Mouse (Mus musculus) forebrain, postnatal 0 days (tissue): Measurements from ENCODE around the gene Immp2l. TPM values are rescaled to one million over a fixed set of nuclear protein-coding genes. Genes with fewer than 3 reads are reported as not detected.

Experiments used
- ATAC-seq: fragments of 200-750 bp; cut with Nextera tagmentation; 2 replicates; pipeline ENCODE4 v1.8.0; 2017; ENCODE audit warnings: mild to moderate bottlenecking, moderate library complexity
- DNase-seq: peaks from one replicate; pipeline ENCODE4 v3.0.0-alpha.2; 2015
- H3K27ac ChIP-seq: fragments of 300-500 bp; sonication (generic); 2 replicates; pipeline ENCODE4 v1.5.1; 2014; ENCODE audit warnings: low read depth, mild to moderate bottlenecking, antibody characterized with exemption, low read length, moderate library complexity, mixed read lengths
- H3K27me3 ChIP-seq: fragments of 300-500 bp; sonication (generic); 2 replicates; pipeline ENCODE4 v1.6.1; 2014; ENCODE audit warnings: mild to moderate bottlenecking, low read length, mixed read lengths; ENCODE audit not compliant: insufficient read depth
- H3K36me3 ChIP-seq: fragments of 300-500 bp; sonication (generic); 2 replicates; pipeline ENCODE4 v1.6.1; 2014; ENCODE audit warnings: mild to moderate bottlenecking, moderate library complexity; ENCODE audit not compliant: insufficient read depth
- H3K4me1 ChIP-seq: fragments of 300-500 bp; sonication (generic); 2 replicates; pipeline ENCODE4 v1.6.1; 2014; ENCODE audit warnings: antibody characterized with exemption; ENCODE audit not compliant: insufficient read depth
- H3K4me2 ChIP-seq: fragments of 300-500 bp; sonication (generic); 2 replicates; pipeline ENCODE4 v1.6.1; 2014; ENCODE audit warnings: low read depth, mild to moderate bottlenecking, moderate library complexity
- H3K4me3 ChIP-seq: fragments of 300-500 bp; sonication (generic); 2 replicates; pipeline ENCODE4 v1.5.1; 2014; ENCODE audit warnings: low read depth, low read length, mixed read lengths
- H3K9ac ChIP-seq: fragments of 300-500 bp; sonication (generic); 2 replicates; pipeline ENCODE4 v1.6.1; 2014; ENCODE audit warnings: mild to moderate bottlenecking
- H3K9me3 ChIP-seq: fragments of 300-500 bp; sonication (generic); 2 replicates; pipeline ENCODE4 v1.6.1; 2016; ENCODE audit warnings: low read length
- CTCF ChIP-seq: sonication (generic); IDR thresholded peaks from 2 replicates; pipeline ENCODE4 v1.5.1; 2016; ENCODE audit warnings: antibody characterized with exemption, control low read depth, low read depth
- WGBS: fragments of 180-500 bp; shearing (Covaris S2); extraction: QIAGEN DNeasy Blood & Tissue Kit; methylation state at CpG from one replicate; pipeline ENCODE4 v1.1.7; 2014; 5-methylcytosine and 5-hydroxymethylcytosine counted together
- polyA plus RNA-seq: library from polyadenylated mRNA; unstranded; fragments of >200 nt; fragmentation: Nextera tagmentation; extraction: Ambion mirVana; gene quantifications from 2 replicates; pipeline ENCODE4 v1.2.1, GENCODE M21; 2015
- total RNA-seq: library from RNA; depleted of rRNA; stranded (reverse); fragments of >200 nt; gene quantifications from 2 replicates; pipeline ENCODE4 v1.2.3, GENCODE M21; 2014

The Immp2l gene
- total and polyA plus RNA-seq, 2 experiments from 2014 or later = 5.9 to 19.4 TPM

- Histone ChIP-seq H3K9me3 (no peaks in the 10 kb centered on the region), H3K4me3 (no peak overlapping the region), H3K9ac (no peak overlapping the region), H3K27me3 (no peaks in the 10 kb centered on the region), H3K4me2 (no peak overlapping the region), H3K36me3 (no peaks in the 10 kb centered on the region), H3K4me1 (no peaks in the 10 kb centered on the region), H3K27ac (no peak overlapping the region)
- no peak for DNase-seq
- no peak for ATAC-seq
- TF ChIP-seq CTCF = no peak
- WGBS = 47% methylated on average over 3 of the region's 3 CpGs
Measured at GRCm38 (mm10) chr12:41668280-41668679, 644.4 kb downstream of the Immp2l start.

- H3K27ac ChIP-seq = no peak overlapping the region
- no peak for TF ChIP-seq CTCF
- no peak for DNase-seq
- no peak for ATAC-seq
- no peaks in the 10 kb centered on the region for H3K4me1 ChIP-seq
- no peak overlapping the region for H3K4me2 ChIP-seq
- WGBS = 66% methylated on average over 1 of the region's 1 CpGs
- no peak overlapping the region for H3K4me3 ChIP-seq
- H3K36me3 ChIP-seq = no peaks in the 10 kb centered on the region
- no peak overlapping the region for H3K9ac ChIP-seq
- H3K9me3 ChIP-seq = no peaks in the 10 kb centered on the region
- no peaks in the 10 kb centered on the region for H3K27me3 ChIP-seq
Measured at GRCm38 (mm10) chr12:41669481-41669880, 645.6 kb downstream of the Immp2l start.

- no peak overlapping the region for H3K27ac ChIP-seq
- WGBS = 67% methylated on average over 2 of the region's 2 CpGs
- H3K27me3 ChIP-seq = no peaks in the 10 kb centered on the region
- no peak for TF ChIP-seq CTCF
- H3K4me1 ChIP-seq = no peaks in the 10 kb centered on the region
- no peaks in the 10 kb centered on the region for H3K36me3 ChIP-seq
- ATAC-seq (no peak), DNase-seq (no peak)
- no peak overlapping the region for H3K9ac ChIP-seq
- no peaks in the 10 kb centered on the region for H3K9me3 ChIP-seq
- no peak overlapping the region for H3K4me3 ChIP-seq
- no peak overlapping the region for H3K4me2 ChIP-seq
Measured at GRCm38 (mm10) chr12:41674861-41675260, 651.0 kb downstream of the Immp2l start.

GRCm38 (mm10) chr12:41680141-41680540, 656.3 kb downstream of the Immp2l start:
- Histone ChIP-seq H3K4me1 (no peaks in the 10 kb centered on the region), H3K27me3 (no peaks in the 10 kb centered on the region), H3K4me2 (no peak overlapping the region), H3K9ac (no peak overlapping the region), H3K4me3 (no peak overlapping the region), H3K36me3 (no peaks in the 10 kb centered on the region), H3K9me3 (no peaks in the 10 kb centered on the region), H3K27ac (no peak overlapping the region)
- WGBS = 100% methylated on average over 1 of the region's 1 CpGs
- TF ChIP-seq CTCF = peak; percentile 23; the same call in 1 of the 2 replicates
- no peak for ATAC-seq
- DNase-seq = no peak

GRCm38 (mm10) chr12:41682141-41682540, 658.3 kb downstream of the Immp2l start:
- no peak for TF ChIP-seq CTCF
- WGBS = 44% methylated on average over 1 of the region's 1 CpGs
- H3K4me3 ChIP-seq = no peak overlapping the region

GRCm38 (mm10) chr12:41689809-41690208, 665.9 kb downstream of the Immp2l start:
- DNase-seq = no peak
- Histone ChIP-seq H3K4me3 (no peak overlapping the region), H3K4me1 (no peaks in the 10 kb centered on the region), H3K36me3 (no peaks in the 10 kb centered on the region), H3K4me2 (no peak overlapping the region), H3K9me3 (no peaks in the 10 kb centered on the region), H3K27me3 (no peaks in the 10 kb centered on the region), H3K9ac (no peak overlapping the region), H3K27ac (no peak overlapping the region)
- no peak for ATAC-seq
- whole genome bisulfite sequencing = 71% methylated on average over 3 of the region's 3 CpGs
- no peak for TF ChIP-seq CTCF

More at GRCm38 (mm10) chr12:41682141-41682540, 658.3 kb downstream of the Immp2l start:
- no peak overlapping the region for H3K27ac ChIP-seq
- no peak overlapping the region for H3K4me2 ChIP-seq
- no peaks in the 10 kb centered on the region for H3K36me3 ChIP-seq
- no peaks in the 10 kb centered on the region for H3K4me1 ChIP-seq
- no peaks in the 10 kb centered on the region for H3K9me3 ChIP-seq
- ATAC-seq = no peak
- no peak for DNase-seq
- no peak overlapping the region for H3K9ac ChIP-seq
- H3K27me3 ChIP-seq = no peaks in the 10 kb centered on the region

- DNase-seq (no peak), ATAC-seq (no peak)
- Histone ChIP-seq H3K27ac (no peak overlapping the region), H3K27me3 (no peaks in the 10 kb centered on the region), H3K4me1 (no peaks in the 10 kb centered on the region), H3K9me3 (no peaks in the 10 kb centered on the region), H3K4me2 (no peak overlapping the region), H3K4me3 (no peak overlapping the region), H3K36me3 (no peaks in the 10 kb centered on the region), H3K9ac (no peak overlapping the region)
- no peak for TF ChIP-seq CTCF
- WGBS = 75% methylated on average over 2 of the region's 2 CpGs
Measured at GRCm38 (mm10) chr12:41710608-41711007, 686.7 kb downstream of the Immp2l start.

- no peaks in the 10 kb centered on the region for H3K9me3 ChIP-seq
- H3K36me3 ChIP-seq = no peaks in the 10 kb centered on the region
- H3K27ac ChIP-seq = no peak overlapping the region
- no peak for ATAC-seq
- no peak for DNase-seq
- no peak overlapping the region for H3K4me3 ChIP-seq
- no peak for TF ChIP-seq CTCF
- 43% methylated on average over 1 of the region's 1 CpGs for WGBS
- no peaks in the 10 kb centered on the region for H3K4me1 ChIP-seq
- no peak overlapping the region for H3K4me2 ChIP-seq
- H3K27me3 ChIP-seq = no peaks in the 10 kb centered on the region
- H3K9ac ChIP-seq = no peak overlapping the region
Measured at GRCm38 (mm10) chr12:41716946-41717345, 693.1 kb downstream of the Immp2l start.
